Comparison of ENCODE assay signal across 10 mouse cellular contexts in the genomic region with DNA sequence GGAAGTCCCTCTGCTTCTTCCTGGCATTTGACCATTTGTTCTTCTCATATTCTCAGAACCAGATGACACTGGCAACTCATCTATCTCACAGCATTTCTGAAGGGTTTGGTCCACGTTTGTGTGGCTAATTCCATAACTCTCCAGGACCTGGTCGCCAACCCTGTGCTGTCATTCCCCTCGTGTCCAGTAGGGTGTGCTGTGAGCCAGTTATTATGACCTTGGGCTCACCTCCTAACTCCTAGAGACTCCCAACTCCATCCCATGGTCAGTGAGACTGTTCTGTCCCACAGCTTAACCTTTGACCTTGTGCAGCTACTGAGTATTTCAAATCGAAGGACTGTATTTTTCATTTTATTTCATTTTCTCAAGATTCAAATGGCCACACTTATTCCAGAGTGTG. TPM values are rescaled to one million over a fixed set of nuclear protein-coding genes. Genes with fewer than 3 reads are reported as not detected.
A peak's percentile ranks its signal among the peaks of the same experiment; 100 is the strongest.
DNase-seq lines count a peak whose midpoint lies in the region; ATAC-seq and TF ChIP-seq lines count a peak whose summit lies in the region.
"Had no signal": no experiment of that assay in that cellular context is flagged by ENCODE, and none has a peak within 500 bp of the region (broad histone marks: within the 10 kb centered on the region; RNA-seq: fewer than 3 reads in every experiment).

No protein-coding gene starts in this region.

- H3K4me2 ChIP-seq in hindbrain, embryonic 14.5 days (replicated peaks): no peak overlapping the region
- no peak overlapping the region for H3K4me2 ChIP-seq in hindbrain, embryonic 16.5 days (ENCODE audit: low read length)
- H3K4me2 ChIP-seq: embryonic facial prominence, embryonic 15.5 days; neural tube, embryonic 13.5 days had no signal

- H3K36me3 ChIP-seq in hindbrain, embryonic 14.5 days (replicated peaks; ENCODE audit: control insufficient read depth, insufficient read depth): no peaks in the 10 kb centered on the region
- H3K36me3 ChIP-seq in hindbrain, embryonic 16.5 days (ENCODE audit: control insufficient read depth, insufficient read depth, low read length): no peaks in the 10 kb centered on the region
- H3K36me3 ChIP-seq: embryonic facial prominence, embryonic 15.5 days; neural tube, embryonic 13.5 days had no signal

- no peaks in the 10 kb centered on the region for H3K27me3 ChIP-seq in hindbrain, embryonic 14.5 days (ENCODE audit: control insufficient read depth, insufficient read depth, low read length)
- H3K27me3 ChIP-seq in hindbrain, embryonic 16.5 days (replicated peaks; ENCODE audit: control insufficient read depth, insufficient read depth, low read length): no peaks in the 10 kb centered on the region
- H3K27me3 ChIP-seq: embryonic facial prominence, embryonic 15.5 days; neural tube, embryonic 13.5 days had no signal

- no peak overlapping the region for H3K4me3 ChIP-seq in hindbrain, embryonic 14.5 days (replicated peaks; ENCODE audit: low read length)
- H3K4me3 ChIP-seq in hindbrain, embryonic 16.5 days (ENCODE audit: low read length): no peak overlapping the region
- H3K4me3 ChIP-seq in olfactory bulb, adult 2 months (ENCODE audit: insufficient read depth, low read depth, low read length): no peak overlapping the region
- H3K4me3 ChIP-seq: embryonic facial prominence, embryonic 15.5 days; neural tube, embryonic 13.5 days had no signal

- intact Hi-C loops in heart, postnatal 36 days (cut with DNase I): loop anchor here (1.0 to 2.0 kb wide), 3 partner anchors 39 to 148 kb away; no protein-coding TSS in a partner anchor
- intact Hi-C loops in left cerebral cortex, postnatal 25 days (cut with DNase I): loop anchor here (1.0 to 2.0 kb wide), 2 partner anchors 39 to 148 kb away; no protein-coding TSS in a partner anchor

- no peak overlapping the region for H3K9ac ChIP-seq in hindbrain, embryonic 14.5 days
- H3K9ac ChIP-seq in hindbrain, embryonic 16.5 days (ENCODE audit: low read depth, low read length): no peak overlapping the region
- H3K9ac ChIP-seq: embryonic facial prominence, embryonic 15.5 days; neural tube, embryonic 13.5 days had no signal

- peak; percentile 52 for TF ChIP-seq CTCF in olfactory bulb, adult 2 months (IDR thresholded peaks at IDR 0.05; ENCODE audit: insufficient read depth, low read depth, low read length)

- peak; percentile 81 for DNase-seq in hindbrain, embryonic 14.5 days (ENCODE audit: low spot score)
- peak; percentile 84 for DNase-seq in adrenal gland, postnatal 10 days
- peak; percentile 74 for DNase-seq in embryo, embryonic 9.5 days (ENCODE audit: extremely low spot score)
- peak; percentile 76 to 83 for DNase-seq in heart, postnatal 36 days
- peak; percentile 59 to 70 for DNase-seq in left cerebral cortex, postnatal 25 days (ENCODE audit: low spot score in 2 of 2)
- peak; percentile 54 for DNase-seq in testis, postnatal 14 days (ENCODE audit: low spot score)

- no peaks in the 10 kb centered on the region for H3K9me3 ChIP-seq in hindbrain, embryonic 14.5 days (ENCODE audit: control insufficient read depth, low read length)
- H3K9me3 ChIP-seq in hindbrain, embryonic 16.5 days (ENCODE audit: control insufficient read depth, low read length): no peaks in the 10 kb centered on the region
- H3K9me3 ChIP-seq: embryonic facial prominence, embryonic 15.5 days; neural tube, embryonic 13.5 days had no signal

- H3K27ac ChIP-seq in hindbrain, embryonic 14.5 days: no peak overlapping the region
- no peak overlapping the region for H3K27ac ChIP-seq in hindbrain, embryonic 16.5 days (ENCODE audit: low read depth, low read length)
- H3K27ac ChIP-seq in olfactory bulb, adult 2 months (ENCODE audit: insufficient read depth, low read depth, low read length): no peak overlapping the region
- H3K27ac ChIP-seq: embryonic facial prominence, embryonic 15.5 days; neural tube, embryonic 13.5 days had no signal

- WGBS in hindbrain, embryonic 14.5 days: 4% methylated on average over 4 of the region's 4 CpGs
- WGBS in hindbrain, embryonic 16.5 days: 5% methylated on average over 4 of the region's 4 CpGs
- 13% methylated on average over 4 of the region's 4 CpGs for WGBS in olfactory bulb, adult 2 months

- no peak for TF ChIP-seq POLR2A in olfactory bulb, adult 2 months (IDR thresholded peaks at IDR 0.05; ENCODE audit: insufficient read depth, low read depth, low read length)

- no peak for ATAC-seq in hindbrain, embryonic 14.5 days (ENCODE audit: low FRiP score)
- ATAC-seq in hindbrain, embryonic 16.5 days: no peak

- H3K4me1 ChIP-seq in hindbrain, embryonic 14.5 days (replicated peaks; ENCODE audit: control insufficient read depth, insufficient read depth, low read length): no peaks in the 10 kb centered on the region; the same call in 1 of the 2 replicates
- H3K4me1 ChIP-seq in hindbrain, embryonic 16.5 days (ENCODE audit: control insufficient read depth, insufficient read depth, low read depth, low read length): no peaks in the 10 kb centered on the region
- no peaks in the 10 kb centered on the region for H3K4me1 ChIP-seq in olfactory bulb, adult 2 months (ENCODE audit: control insufficient read depth, insufficient read depth, low read length)

RNA-seq across cellular contexts. Expression of a gene that starts 3.6 kb away (rescaled TPM):
- polyA plus RNA-seq in hindbrain, embryonic 14.5 days (2014; fragmentation: Nextera tagmentation; extraction: Ambion mirVana): 0.33 TPM in 1 of 2 replicates, not detected in the other
- polyA plus RNA-seq in hindbrain, embryonic 16.5 days (2015; fragmentation: Nextera tagmentation; extraction: Ambion mirVana): 0.13 and 0.26 TPM in 2 replicates
- not detected for total RNA-seq in adrenal gland, postnatal 10 days (2021)
- not detected for total RNA-seq in heart, postnatal 36 days (2021)
- total RNA-seq in left cerebral cortex, postnatal 25 days (2021): not detected
- polyA plus RNA-seq in olfactory bulb, adult 2 months (2012; ENCODE audit: insufficient read depth, insufficient read length, low replicate concordance, missing spikeins): not detected in 2 replicates
- polyA plus RNA-seq: embryonic facial prominence, embryonic 15.5 days had no signal

RNA-seq across cellular contexts. Expression of a gene that starts 4.4 kb away (rescaled TPM):
- polyA plus RNA-seq in hindbrain, embryonic 14.5 days (2014; fragmentation: Nextera tagmentation; extraction: Ambion mirVana): 50.0 and 56.6 TPM in 2 replicates
- polyA plus RNA-seq in hindbrain, embryonic 16.5 days (2015; fragmentation: Nextera tagmentation; extraction: Ambion mirVana): 12.0 and 33.7 TPM in 2 replicates
- 10 to 100 TPM; 44.8 to 55.9 TPM for total RNA-seq in adrenal gland, postnatal 10 days (2021)
- 10 to 100 TPM; 36.8 to 37.6 TPM for total RNA-seq in heart, postnatal 36 days (2021)
- 10 to 100 TPM; 60.6 to 62.8 TPM for total RNA-seq in left cerebral cortex, postnatal 25 days (2021)
- not detected in 2 replicates for polyA plus RNA-seq in olfactory bulb, adult 2 months (2012; ENCODE audit: insufficient read depth, insufficient read length, low replicate concordance, missing spikeins)

RNA-seq across cellular contexts. Expression of a gene that starts 29.3 kb away (rescaled TPM):
- 78.6 and 85.5 TPM in 2 replicates for polyA plus RNA-seq in hindbrain, embryonic 14.5 days (2014; fragmentation: Nextera tagmentation; extraction: Ambion mirVana)
- polyA plus RNA-seq in hindbrain, embryonic 16.5 days (2015; fragmentation: Nextera tagmentation; extraction: Ambion mirVana): 106 and 107 TPM in 2 replicates
- 10 to 100 TPM in 1 of 2 experiments, 1 to 10 TPM in 1; 7.6 to 10.4 TPM for total RNA-seq in adrenal gland, postnatal 10 days (2021)
- 10 to 100 TPM in 1 of 2 experiments, 1 to 10 TPM in 1; 7.7 to 11.6 TPM for total RNA-seq in heart, postnatal 36 days (2021)
- 10 to 100 TPM; 36.0 to 37.9 TPM for total RNA-seq in left cerebral cortex, postnatal 25 days (2021)
- not detected in 2 replicates for polyA plus RNA-seq in olfactory bulb, adult 2 months (2012; ENCODE audit: insufficient read depth, insufficient read length, low replicate concordance, missing spikeins)

RNA-seq across cellular contexts. Expression of a gene that starts 41.8 kb away (rescaled TPM):
- 88.2 and 96.2 TPM in 2 replicates for polyA plus RNA-seq in hindbrain, embryonic 14.5 days (2014; fragmentation: Nextera tagmentation; extraction: Ambion mirVana)
- 121 and 123 TPM in 2 replicates for polyA plus RNA-seq in hindbrain, embryonic 16.5 days (2015; fragmentation: Nextera tagmentation; extraction: Ambion mirVana)
- total RNA-seq in adrenal gland, postnatal 10 days (2021): 10 to 100 TPM; 52.2 to 63.2 TPM
- 10 to 100 TPM; 31.2 to 37.0 TPM for total RNA-seq in heart, postnatal 36 days (2021)
- total RNA-seq in left cerebral cortex, postnatal 25 days (2021): 100 to 1,000 TPM; 139 to 147 TPM
- polyA plus RNA-seq in olfactory bulb, adult 2 months (2012; ENCODE audit: insufficient read depth, insufficient read length, low replicate concordance, missing spikeins): not detected in 2 replicates
